Mouse (Mus musculus) c-Kit-positive CD71-positive TER-119-positive erythroid progenitor cells, embryonic 14.5 days (primary cell): ENCODE data around the gene Pradc1.
"Not testable (repeated sequence)": the region's sequence is repeated elsewhere in the genome, so short reads cannot be mapped to it uniquely, and the experiment has no call there.

Source experiments
- DNase-seq: peaks from one replicate; pipeline ENCODE4 v3.0.0-alpha.2; 2013; ENCODE audit warnings: low spot score

Pradc1 gene

GRCm38 (mm10) chr6:85450697-85451663 lies 790 bp downstream of the Pradc1 start, which contains the start of gene Cct7:
Cct7 (plus strand) TSS chr6:85451514.
- DNase-seq, result peak; percentile 100

- DNase-seq, result not testable (repeated sequence)
Observed at GRCm38 (mm10) chr6:85450140-85450539, 1.6 kb downstream of the Pradc1 start.

- no peak for DNase-seq
Observed at GRCm38 (mm10) chr6:85447351-85447750, 4.4 kb downstream of the Pradc1 start.

- DNase-seq, result no peak
Observed at GRCm38 (mm10) chr6:85445286-85445685, 6.5 kb downstream of the Pradc1 start.

- DNase-seq, result no peak
Observed at GRCm38 (mm10) chr6:85444266-85444965, 7.4 kb downstream of the Pradc1 start.

- DNase-seq, result no peak
Observed at GRCm38 (mm10) chr6:85443488-85444233, 8.1 kb downstream of the Pradc1 start.

GRCm38 (mm10) chr6:85441142-85441541 lies 10.6 kb downstream of the Pradc1 start:
- DNase-seq, result no peak

- no peak for DNase-seq
Observed at GRCm38 (mm10) chr6:85436631-85437030, 15.1 kb downstream of the Pradc1 start.

GRCm38 (mm10) chr6:85436204-85436603 lies 15.6 kb downstream of the Pradc1 start:
- DNase-seq, result no peak

GRCm38 (mm10) chr6:85433865-85434264 lies 17.9 kb downstream of the Pradc1 start:
- no peak for DNase-seq

- peak; percentile 81 for DNase-seq
Observed at GRCm38 (mm10) chr6:85431842-85432431, 19.8 kb downstream of the Pradc1 start, which contains the start of gene Smyd5. Smyd5 (plus strand) TSS chr6:85431989.

- DNase-seq, result no peak
Observed at GRCm38 (mm10) chr6:85431274-85431841, 20.4 kb downstream of the Pradc1 start.

GRCm38 (mm10) chr6:85423836-85424379 lies 27.9 kb downstream of the Pradc1 start, which contains the start of gene Noto:
Noto (plus strand) TSS chr6:85423886.
- no peak for DNase-seq

GRCm38 (mm10) chr6:85419150-85419549 lies 32.6 kb downstream of the Pradc1 start:
- DNase-seq, result no peak

- DNase-seq, result no peak
Observed at GRCm38 (mm10) chr6:85415829-85416228, 35.9 kb downstream of the Pradc1 start.

GRCm38 (mm10) chr6:85410771-85411273 lies 40.9 kb downstream of the Pradc1 start:
- DNase-seq, result peak; percentile 38

GRCm38 (mm10) chr6:85409003-85409402 lies 42.8 kb downstream of the Pradc1 start:
- DNase-seq, result no peak

GRCm38 (mm10) chr6:85403039-85403438 lies 48.7 kb downstream of the Pradc1 start:
- DNase-seq, result no peak

GRCm38 (mm10) chr6:85402613-85403012 lies 49.2 kb downstream of the Pradc1 start:
- no peak for DNase-seq

- DNase-seq, result no peak
Observed at GRCm38 (mm10) chr6:85399715-85400114, 52.1 kb downstream of the Pradc1 start.

- DNase-seq, result no peak
Observed at GRCm38 (mm10) chr6:85397165-85397564, 54.6 kb downstream of the Pradc1 start.
